Mouse (Mus musculus) layer of hippocampus, adult 9-11 months (tissue): Measurements from ENCODE around the gene Gosr2.

ENCODE experiments used
- DNase-seq: peaks from one replicate; pipeline ENCODE4 v3.0.0; 2022

Gosr2 gene

GRCm38 (mm10) chr11:103643211-103643610 is 54.5 kb downstream of the Gosr2 start:
- DNase-seq, result no peak

DNA sequence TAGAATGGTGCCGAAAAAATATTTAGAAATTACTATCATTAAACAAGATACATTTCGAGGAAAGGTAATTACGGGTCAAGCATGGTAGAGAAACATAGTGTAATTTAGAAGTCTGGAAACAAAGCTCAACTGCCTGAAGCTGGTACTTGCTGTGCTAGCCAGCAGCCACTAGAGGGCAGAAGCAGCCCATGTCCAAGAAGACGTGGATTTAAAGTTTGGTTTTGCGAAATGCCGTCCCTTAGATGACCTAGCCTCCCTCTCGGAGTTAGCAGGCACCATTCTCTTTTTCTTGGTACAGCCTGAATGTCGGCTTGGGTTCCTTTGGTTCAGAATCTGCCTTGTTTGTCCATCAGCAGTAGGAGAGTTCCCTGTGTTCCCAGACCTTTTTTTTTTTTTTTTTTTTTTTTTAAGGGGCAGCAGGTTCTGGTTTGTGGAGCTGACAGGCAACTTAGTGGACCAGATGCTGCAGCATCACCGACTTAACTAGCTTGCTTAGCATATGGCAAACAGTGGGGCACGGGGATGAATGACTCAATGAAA is 58.2 kb downstream of the Gosr2 start:
- no peak for DNase-seq

DNA sequence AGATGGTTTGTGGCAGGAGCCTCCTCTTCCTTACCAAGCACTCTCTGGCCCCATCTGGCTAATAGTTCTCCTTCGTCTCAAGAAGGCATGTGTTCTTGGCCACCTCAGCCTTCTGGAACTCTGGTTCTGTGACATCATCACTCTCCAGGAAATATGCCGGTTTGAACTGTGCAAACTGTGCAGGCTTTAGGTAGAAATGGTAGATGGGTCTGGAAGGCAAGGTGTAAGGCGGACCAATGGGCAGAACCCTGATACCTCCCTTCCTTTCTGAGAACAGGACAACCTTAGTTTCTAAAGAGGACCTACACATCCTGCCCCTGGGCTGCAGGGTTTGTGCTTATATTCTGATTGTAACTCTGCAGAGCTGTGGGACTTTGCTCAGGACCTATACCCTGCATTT is 58.9 kb downstream of the Gosr2 start, which contains the start of gene Lyzl6:
Lyzl6 (minus strand) TSS at position 101 of the 400 bp plus-strand sequence.
- DNase-seq, result no peak

DNA sequence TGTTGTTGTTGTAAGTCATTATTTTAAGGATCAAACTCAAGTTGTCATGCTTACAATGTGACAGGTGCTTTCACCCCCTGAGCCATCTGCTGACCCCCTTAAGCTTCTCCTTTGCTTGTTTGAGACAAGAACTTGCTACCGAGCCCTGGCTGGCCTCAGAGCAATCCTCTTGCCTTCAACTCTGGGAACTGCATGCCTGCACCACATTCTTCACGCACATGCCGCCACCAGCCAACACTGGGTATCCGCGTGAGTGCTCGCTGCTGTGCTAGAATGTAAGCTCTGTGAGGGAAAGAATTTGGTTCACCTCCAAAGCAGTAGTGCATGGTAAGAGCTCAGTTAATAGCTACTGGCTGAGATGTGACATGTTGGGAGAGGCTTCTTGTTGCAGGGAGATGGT is 61.4 kb downstream of the Gosr2 start:
- DNase-seq, result no peak

- DNase-seq, result no peak
Measured at GRCm38 (mm10) chr11:103635481-103635880, 62.2 kb downstream of the Gosr2 start.

DNA sequence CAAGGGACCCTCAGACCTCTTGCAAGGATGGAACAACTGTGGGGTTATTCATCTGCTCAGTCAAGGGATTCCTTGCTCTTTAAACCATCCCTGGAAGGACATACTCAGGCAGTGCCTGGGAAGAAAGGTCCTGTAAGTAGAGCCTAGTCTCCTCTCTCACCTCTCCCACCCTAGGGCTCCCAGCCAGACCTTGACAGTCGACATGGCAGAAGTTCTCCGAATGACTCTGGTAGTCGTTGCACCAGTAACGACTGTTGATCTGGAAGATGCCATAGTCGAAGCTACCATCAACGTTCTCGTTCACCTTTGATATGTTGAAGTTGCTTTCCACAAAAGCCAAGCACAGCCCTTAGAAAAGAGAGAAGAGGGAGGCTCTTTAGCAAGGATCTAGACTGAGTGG is 62.9 kb downstream of the Gosr2 start:
- DNase-seq, result no peak

- DNase-seq, result no peak
Measured at GRCm38 (mm10) chr11:103627453-103627852, 70.2 kb downstream of the Gosr2 start.
